Mouse (Mus musculus) cerebral cortex, adult 2 months (tissue): ENCODE data around the gene Mrtfb.

Source experiments
- WGBS: fragments of 180-500 bp; shearing (Covaris S2); methylation state at CpG from one replicate; pipeline ENCODE4 v1.1.7; 2018; 5-methylcytosine and 5-hydroxymethylcytosine counted together

The Mrtfb gene

DNA sequence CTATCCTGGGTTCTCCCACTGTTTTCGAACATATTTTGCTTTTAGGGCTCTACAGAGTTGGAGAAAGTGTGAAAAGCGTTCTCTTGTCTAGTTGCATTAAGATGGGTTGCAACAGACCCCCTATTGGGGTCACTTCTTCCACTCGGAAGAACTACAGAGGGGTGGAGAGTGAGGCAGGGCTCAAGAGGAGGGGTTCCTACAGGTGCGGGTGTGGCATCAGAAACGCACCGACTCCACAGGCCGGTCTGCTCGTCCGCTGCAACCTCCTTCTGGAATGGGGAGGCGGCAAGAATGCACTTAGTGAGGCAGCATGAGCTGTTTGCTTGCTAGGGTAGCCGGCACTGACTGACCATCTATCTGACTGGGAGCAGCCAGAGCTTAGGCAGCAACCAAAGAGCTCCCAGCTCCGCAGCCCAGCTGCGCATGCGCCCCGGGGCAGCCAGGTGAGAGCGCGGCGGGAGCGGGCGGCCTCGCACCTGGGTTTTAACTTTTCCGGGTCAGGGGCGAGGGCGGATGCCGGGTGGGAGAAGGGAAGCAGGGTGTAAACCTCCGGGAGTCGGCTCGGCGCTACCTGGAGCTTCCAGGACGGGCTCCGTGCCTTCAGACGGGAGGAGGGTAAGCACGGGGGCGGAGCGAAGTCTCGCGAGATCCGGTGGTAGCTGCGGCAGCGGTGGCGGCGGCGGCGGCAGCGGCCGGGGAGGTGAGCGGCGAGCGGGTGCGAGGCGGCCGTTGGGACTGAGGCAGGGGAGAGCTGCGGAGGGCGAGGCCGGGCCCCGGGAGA is at the start of gene Mrtfb:
Mrtfb (plus strand) TSS at position 627 of the 781 bp plus-strand sequence.
- WGBS = 2% methylated on average over 56 of the region's 56 CpGs

DNA sequence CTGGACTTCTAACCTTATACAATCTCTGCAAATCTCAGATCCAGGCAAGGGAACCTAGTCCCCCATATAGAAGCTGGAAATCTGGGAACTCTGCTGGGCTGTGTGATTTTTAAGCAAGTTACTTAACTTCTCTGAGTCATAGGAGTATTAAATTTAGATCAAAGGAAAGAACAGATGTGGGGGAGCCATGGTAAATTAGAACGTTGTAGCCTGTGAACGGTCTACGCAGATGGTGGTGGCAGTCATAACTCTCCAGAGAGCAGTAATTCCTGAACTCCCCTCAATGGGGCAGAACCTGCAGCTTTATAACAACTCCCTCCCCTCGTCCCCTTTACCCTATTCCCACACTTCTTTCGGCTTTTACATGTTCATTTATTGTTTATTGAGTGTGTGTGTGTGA is 48.6 kb upstream of the Mrtfb start:
- WGBS = 25% methylated on average over 5 of the region's 5 CpGs

DNA sequence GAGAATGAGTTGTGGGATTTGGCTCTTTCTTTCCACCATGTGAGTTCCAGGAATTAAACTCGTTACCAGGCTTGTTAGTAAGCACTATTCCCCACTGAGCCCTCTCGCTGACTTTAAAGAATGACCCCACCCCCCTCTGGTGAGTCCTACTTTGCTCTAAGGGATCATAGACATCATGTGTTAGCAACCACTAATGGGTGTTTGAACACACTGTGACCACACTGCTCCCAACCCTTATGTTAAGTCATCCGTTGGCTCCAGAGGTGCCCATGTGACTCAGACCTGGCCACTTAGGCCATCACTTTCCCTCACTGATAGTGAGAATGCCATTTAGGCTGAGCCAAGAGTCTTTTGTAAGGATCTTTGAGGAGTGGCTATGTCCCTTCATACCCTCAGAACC is 48.2 kb upstream of the Mrtfb start:
- WGBS = 34% methylated on average over 3 of the region's 3 CpGs

DNA sequence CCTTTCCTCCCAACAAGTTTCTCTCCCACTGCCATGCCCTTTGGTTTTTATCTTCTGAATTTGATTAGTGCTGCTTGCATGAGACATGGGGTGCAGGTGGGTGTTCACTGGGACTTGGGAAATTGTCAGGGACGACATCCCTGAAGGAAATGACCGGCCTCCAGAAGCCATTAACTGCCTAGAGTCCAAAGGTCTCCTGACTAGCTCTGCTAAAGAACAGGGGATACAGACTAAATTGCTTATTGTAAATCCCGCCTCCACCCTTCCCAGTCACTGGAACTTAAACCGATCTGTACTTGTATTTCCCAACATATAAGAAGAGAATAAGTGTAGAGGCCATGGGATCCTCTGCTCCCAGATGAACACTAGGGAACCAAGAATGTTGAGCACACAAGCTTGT is 43.5 kb upstream of the Mrtfb start:
- 87% methylated on average over 4 of the region's 4 CpGs for WGBS

DNA sequence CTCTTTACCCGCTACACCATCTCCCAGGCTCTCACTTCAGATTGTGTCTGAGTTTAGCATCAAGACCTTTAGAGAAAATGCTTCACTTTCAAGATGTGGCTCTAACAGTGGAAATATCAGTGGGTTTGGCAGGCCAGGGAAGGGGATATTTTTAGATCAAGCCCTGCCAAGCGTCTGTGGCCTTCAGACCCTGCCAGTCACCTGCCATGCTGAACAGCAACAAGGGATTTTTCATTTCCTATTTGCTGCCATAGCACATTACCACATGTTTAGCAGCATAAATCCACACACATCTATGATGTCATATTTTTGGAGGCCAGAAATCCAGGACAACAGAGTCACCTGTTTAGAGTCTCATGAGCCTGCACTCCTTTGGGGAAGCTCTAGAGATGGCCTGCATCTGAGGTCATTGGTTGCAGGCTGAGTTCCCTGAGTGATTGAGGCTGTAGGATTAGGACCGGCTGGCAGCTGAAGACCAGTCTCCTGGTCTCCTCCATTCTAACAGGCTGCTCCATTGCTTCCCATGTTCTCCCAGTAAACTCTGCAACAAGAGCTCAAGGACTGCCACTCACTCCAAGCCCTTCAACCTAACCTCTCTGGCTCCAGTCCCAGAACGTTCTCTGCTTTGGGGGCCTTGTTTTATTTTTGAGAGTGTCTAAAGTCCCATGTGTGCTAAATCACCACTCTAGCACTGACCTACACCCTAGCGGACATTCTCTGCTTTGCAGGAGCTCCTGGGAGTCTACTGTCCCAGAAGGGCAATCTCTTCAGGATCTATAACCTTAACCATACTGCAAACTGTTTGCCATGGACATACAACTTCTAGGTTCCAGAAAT is 39.9 kb upstream of the Mrtfb start:
- 76% methylated on average over 5 of the region's 5 CpGs for WGBS

DNA sequence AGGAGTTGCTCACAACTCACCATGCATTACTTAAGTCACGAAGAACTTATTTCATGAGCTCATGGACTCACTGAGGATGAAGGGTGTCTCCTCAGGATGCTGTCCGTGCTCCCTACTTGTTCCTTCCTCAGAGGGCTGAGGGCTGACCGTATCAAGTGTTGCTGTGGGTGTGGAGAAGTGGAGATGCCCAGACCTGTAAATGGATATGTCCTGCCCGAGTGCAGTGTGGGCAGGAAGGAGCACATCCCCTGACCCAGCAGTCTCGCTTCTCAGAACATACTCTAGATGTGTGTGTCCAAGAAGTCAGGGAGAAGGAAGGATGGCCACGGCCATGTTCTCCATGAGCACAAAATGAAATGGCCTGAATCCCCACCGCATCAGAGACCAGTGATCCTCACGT is 38.3 kb upstream of the Mrtfb start:
- 89% methylated on average over 8 of the region's 8 CpGs for WGBS

DNA sequence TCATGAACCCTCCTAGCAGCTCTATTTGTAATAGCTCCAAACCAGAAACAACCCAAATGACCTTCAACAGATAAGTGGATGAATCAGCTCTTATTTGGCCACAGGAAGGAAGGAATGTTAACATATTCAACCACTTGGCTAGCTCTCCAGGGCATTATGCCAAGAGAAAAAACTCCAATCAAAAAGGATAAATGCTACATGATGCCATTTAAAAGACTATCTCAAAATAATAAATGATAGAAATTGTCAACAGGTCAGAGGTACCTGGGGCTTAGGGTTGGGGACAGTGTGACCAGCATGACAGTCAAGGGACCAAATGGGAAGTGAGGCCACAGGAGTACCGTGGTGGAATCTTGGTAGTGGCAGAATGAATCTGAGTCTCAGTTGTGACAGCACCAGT is 34.8 kb upstream of the Mrtfb start:
- 50% methylated on average over 1 of the region's 1 CpGs for WGBS

DNA sequence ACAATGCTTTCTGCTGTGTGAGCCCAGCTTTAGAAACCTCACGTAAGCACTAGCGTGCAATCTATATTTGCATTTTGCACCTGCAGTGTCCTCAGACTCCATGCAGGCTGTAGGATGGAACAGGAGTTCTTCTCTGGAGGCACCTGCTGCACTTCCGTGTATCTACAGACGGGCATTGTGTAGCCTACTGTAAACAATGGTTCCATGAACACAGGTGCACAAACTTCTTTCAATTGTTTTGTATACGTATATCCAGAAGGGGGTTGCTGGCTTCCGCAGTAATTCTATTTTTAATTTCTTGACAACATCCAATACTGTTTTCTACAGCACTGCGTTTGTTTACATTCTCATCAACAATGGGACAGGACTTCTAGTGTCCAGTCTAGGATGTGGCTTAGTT is 24.2 kb upstream of the Mrtfb start:
- 75% methylated on average over 7 of the region's 7 CpGs for WGBS

DNA sequence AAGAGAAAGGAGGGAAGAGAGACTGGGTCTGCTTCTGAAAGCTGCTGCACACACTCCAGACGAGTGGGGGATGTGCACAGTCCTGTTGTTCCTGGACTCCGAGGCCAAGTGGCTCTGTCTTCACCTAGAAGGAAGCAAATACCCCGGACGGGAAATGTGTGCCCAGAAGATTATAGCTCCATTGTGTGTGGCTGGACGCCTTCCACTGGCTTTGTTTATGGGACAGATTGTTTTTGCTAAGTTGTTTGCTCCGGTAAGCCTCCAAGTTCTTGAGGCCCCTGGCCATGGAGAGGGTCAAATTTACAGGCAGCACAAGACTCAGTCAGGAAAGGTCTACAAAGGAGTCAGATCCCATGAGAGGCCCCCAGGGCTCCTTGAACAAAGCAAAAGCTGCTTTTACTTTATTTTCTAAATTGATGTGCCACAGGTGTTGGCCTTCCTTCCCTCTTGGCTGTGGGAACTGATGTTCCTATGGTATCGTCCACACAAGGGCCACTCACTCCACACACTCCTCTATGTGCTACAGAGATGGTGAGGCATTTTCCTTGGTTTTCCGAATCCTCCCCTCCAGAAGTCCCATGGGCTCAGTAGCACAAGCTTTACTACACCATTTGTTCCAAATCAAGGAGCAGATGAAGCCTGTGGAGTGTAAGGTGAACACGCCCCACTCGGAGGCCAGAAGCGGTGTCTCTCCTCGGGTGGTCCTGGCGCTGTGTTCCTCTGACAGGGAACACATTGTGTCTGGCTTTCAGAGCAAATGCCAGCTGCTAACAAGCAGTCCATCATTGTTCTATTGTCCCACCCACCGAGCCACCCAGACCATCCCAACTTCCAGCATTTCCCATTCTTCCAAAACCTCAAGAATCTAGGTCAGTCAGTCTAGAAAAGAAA is 23.1 kb upstream of the Mrtfb start:
- WGBS = 59% methylated on average over 14 of the region's 14 CpGs

DNA sequence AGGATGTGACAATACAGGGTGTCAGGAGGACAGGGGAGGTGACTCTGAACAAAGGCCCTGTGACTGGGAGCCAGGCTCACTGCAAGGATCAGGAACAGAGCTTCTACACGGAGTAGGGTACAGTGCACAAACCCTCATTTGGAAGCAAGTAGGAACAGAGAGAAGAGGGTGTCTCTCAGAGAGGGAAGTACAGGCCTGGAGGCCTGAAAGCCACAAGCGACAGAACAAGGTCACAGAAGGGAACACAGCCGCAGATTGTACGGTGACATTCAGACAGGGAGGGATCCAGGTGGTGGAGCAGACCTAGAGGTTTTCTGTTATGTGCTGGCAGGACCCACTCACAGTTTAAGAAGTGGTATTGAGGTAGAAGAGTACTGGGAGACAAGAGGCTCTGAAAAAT is 17.2 kb upstream of the Mrtfb start:
- 86% methylated on average over 4 of the region's 4 CpGs for WGBS

DNA sequence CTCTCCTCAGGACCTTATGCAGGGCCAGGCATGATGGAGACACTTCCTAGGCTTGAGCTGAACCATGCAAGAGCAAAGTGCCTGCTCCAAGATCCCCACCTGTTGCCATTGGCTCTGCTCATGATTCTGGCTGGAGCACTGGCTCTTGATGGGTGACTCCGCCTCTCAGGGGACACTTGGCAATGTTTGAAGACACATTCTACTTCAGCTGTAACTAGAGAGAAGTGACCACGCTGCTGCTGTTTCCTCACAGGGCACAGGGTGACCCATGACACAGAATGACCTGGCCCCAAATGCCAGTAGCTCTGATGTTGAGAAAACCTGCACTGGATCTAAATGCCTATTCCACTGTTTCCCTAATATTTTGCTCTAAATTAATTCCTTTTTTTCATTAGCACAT is 16.7 kb upstream of the Mrtfb start:
- 86% methylated on average over 2 of the region's 2 CpGs for WGBS

DNA sequence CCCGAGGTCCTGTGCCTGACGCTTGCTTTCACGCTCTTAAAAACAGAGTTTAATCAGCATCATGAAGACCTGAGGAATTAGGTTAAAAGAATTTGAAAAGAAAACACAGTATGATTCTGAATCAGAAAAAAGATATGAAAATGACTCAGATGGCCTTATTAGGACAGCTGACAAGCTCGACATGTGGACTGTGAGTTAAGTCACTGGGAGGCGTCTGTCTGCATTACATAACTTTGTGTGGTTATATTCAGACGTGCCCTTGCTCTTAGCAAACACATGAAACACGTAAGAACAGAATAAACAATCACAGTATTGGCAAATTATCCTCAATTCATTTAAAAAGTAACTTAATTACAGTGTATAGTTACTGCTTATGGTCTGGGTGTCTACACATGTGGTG is 16.0 kb upstream of the Mrtfb start:
- 74% methylated on average over 7 of the region's 7 CpGs for whole genome bisulfite sequencing

DNA sequence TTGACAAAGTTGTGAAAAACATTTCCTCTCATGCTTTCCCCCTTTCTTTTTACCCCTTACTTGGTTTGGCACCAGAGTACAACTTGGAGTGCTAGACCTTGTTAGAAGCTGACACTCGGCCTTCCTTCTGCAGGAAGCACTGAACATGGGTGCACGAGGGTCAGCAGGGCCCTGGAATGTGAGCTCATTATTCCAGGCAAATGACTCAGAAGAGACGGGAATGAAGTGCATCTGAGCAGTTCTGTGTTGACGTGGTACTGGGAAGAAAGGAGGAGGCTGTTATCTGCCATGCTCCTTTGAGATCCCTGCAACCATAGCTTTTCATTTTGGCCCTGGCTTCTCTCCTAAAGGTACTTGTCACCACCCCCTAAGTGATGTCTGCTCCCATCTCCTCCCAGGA is 10.6 kb upstream of the Mrtfb start:
- 58% methylated on average over 4 of the region's 4 CpGs for WGBS

DNA sequence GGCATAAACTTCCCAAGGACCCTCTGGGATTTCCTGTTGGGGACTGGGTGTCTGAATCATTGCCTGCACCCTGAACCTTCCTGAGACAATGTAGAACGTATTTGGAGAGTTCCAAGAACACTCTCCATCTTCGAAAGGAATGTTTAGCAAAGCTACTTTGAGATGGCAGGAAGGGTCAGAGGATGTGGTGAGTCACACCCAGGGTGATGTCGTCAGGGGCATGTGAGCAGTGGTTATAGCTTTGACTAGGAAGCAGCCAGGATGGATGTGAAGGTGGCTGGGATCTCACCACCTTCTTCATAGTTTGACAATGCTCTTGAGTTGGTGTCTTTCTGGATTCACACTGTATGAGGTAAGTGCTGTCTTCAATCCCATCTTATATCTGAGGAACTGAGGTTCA is 9.4 kb upstream of the Mrtfb start:
- WGBS = 70% methylated on average over 3 of the region's 3 CpGs

DNA sequence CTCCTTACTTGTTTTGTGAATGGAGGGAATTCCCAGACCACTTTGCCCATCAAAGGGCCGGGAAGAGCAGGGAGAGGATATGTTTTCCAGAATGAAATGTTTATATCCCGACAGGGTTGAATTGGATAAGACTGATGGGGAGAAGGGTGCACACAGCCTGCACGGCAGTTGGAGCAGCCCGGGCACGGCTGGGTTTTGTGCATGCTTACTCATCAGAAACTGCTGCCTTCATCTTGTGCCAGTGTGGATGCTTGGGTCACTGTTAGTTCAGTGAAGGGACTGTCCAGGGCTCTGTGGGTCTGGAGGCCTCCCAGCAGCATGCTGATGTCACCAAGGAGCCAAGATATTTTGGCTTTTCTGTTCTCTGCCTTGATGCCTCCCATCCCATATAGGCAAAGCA is 6.2 kb upstream of the Mrtfb start:
- WGBS = 69% methylated on average over 5 of the region's 5 CpGs

DNA sequence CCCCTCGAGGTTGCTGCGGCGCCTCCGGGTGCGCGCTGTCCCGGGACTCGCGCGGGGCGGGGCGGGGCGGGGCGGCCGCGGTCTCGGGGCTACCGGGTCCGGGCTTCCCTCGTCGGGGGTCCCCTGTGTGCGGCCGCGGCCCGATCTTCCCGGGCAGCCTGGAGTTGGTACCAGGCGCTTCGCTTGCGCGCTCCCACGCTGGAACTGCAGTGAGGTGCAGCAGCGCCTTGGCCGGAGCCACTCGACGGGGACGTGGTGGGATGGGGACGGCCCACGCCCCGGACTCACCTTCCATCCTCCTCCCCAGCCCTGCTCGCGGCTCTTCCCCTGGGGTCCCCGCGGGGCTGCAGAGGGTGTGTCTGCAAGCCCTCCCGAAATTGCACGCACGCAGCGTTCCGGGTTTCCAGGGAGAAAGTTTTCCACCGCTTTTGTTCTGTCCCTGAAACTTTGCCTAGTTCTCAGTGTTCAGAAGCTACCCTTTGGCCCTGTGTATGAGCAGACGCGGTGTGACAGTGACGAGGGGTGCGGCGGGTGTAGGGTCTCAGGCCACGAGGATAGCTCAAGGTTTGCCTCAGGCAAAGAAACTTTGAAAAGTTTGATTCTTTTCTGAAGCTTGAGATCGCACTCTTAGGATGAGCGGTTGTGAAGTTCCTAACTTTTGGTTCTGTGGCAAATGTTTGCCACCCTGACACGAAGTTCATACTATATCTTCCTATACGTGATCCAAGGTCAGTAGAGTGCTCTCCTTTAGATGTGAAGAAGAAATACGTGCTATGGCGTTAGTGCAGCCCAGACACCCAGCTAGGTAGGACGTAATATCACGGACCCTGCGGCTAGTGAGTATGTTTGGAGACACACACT is 616 bp downstream of the Mrtfb start:
- WGBS = 3% methylated on average over 64 of the region's 64 CpGs

DNA sequence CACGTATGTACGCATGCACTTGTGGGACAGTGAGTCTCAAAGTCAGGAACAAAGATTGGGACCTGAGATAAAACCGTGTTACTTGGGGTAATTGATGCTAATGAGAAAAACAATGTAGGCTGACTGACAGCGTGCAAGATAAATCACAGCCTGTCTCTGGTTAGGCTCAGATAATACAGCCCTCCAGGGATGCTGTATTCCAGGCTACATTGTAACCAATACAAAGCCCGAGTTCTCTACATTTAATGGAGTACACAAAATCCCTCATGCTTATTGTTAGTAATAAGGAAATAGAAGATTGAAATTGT is 1.2 kb downstream of the Mrtfb start:
- WGBS = 27% methylated on average over 5 of the region's 5 CpGs

DNA sequence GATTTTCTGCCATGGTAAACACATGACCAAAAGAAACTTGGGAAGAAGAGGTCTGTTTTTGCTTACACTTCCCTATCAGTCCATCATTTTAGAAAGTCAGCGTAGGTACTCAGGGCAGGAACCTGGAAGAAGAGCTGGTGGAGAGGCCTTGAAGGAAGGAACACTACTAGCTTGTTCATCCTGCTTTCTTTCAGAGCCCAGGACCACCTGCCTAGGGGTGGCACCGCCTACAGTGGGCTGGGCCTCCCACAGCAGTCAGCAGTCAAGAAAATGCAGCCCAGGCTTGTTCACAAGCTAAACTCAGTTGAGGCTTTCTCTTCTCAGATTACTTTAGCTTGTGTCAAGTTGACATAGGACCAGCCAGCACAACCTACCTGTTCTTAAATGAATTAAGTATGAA is 2.7 kb downstream of the Mrtfb start:
- WGBS = 80% methylated on average over 2 of the region's 2 CpGs

DNA sequence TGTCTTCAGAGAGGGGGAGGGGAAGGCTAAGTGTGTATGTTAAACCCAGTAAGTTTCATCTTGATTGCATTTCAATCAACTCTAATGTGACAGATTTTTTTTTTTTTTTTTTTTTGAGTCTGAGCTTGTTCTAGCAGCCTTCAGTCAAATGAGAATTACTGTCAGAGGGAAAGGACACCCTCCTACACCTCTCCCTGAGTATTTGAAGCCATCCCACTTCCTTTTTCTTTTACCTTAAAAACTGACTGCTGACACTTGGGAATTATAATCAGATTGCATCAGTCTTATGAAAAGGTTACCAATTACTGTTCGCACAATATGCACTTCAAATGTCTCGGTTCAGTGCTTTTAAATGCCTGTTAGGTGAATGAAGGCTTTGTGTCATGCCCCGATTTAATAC is 10.0 kb downstream of the Mrtfb start:
- 69% methylated on average over 3 of the region's 3 CpGs for WGBS

DNA sequence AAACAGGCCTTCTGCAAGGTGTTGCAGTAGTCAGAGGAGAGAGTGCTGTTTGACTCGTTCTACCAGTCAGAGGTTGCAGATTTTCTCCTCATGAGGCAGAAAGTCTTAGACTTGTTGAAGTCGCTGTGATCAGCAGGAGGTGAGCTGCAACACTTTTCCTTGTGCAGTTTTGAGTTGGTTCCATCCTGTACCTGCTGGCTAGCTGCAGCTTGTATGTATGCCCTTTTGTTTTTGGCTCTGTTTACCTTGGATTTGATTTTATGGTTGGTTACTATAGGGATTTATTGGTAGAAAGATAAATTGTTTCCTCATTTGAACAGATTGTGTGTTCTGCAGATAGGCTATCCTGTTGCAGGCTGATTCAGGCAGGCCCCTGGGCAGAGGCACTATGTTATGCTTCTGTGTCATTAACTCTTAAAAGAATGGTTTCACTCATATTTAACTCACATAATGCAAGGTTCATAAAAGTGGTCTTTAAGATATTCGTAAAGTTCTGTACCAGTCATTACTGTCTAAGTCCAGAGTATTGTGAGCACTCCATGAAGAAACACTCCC is 11.1 kb downstream of the Mrtfb start:
- WGBS = 59% methylated on average over 3 of the region's 3 CpGs

DNA sequence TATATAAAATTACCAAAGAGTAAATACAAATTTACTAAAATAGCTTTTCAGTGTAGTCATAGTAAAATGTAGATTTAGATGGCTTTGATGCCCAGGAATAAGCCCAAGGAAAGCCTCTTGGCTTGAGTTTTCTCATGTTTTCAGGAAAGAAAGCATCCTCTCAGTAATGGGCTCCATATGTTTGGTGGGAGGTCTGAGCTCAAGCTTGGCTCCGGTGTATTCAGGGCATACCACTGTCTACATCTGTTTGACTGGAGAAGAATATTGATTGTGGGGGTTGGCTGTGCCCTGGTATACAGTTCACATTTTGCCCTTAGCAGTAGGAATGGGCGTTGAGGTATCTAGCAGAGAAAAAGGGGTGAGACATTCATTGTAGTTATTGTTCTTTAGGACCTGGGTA is 13.1 kb downstream of the Mrtfb start:
- 61% methylated on average over 2 of the region's 2 CpGs for whole genome bisulfite sequencing
